Mouse (Mus musculus) spleen, postnatal 10 days (tissue): ENCODE results near the gene Kctd17.
A peak's percentile ranks its signal among the peaks of the same experiment; 100 is the strongest.

ENCODE experiments used
- DNase-seq, 2 experiments: peaks; one replicate each; pipeline ENCODE4 v3.0.0; 2021 to 2022; ENCODE audit warnings: low spot score in 2 of 2

Gene Kctd17

DNA sequence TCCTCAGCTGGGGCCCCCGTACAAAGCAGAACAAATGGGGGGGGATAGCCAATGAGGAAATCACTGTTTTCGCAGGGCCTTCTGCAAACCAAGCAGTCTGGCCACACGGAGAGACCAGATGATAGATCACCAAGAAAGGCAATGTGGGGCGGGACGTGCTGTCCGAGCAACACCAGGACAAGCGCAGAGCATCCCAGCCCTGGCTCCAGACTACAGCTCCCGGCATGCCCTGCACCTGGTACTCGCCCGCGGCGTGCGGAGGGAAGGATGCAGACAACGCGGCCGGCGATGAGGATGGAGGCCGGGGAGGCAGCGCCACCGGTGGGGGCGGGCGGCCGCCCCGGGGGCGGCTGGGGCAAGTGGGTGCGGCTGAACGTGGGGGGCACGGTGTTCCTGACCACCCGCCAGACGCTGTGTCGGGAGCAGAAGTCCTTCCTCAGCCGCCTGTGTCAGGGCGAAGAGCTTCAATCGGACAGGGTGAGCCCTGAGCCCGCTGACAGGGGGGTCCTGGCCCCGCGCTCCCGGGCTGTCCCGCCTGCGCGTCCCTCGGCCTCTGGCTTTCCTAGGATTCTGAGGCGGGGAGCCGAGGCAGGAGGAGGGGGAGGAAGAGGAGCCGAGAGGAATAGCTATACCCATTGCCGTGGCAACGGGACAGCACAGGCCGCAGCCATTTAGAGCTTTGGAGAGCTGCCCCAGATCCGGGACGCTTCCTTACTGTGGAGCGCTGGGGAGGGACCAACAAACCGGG lies at the start of gene Kctd17:
Gene Kctd17, plus strand, starts transcription at position 174 of the 748 bp plus-strand sequence.
- peak in 1 of 2 experiments; percentile 51 for DNase-seq

DNA sequence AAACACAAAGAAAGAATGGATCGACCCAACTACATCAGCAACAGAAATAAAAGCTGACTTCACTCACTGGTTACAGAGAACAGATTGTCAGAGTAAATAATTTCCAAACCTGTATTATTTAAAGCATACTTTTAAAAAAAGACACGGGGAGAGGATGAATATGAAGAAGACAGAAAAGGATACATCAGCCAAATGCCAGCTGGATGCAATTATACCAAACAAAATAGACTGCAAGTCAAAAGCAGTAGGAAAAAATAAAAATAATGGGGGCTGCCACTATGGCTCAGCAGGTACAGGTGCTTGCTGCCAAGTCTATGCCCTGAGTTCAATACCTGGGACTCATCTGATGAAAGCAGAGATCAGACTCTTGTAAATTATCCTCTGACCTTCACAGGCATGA lies 48.2 kb upstream of the Kctd17 start:
- DNase-seq, result no peak

DNA sequence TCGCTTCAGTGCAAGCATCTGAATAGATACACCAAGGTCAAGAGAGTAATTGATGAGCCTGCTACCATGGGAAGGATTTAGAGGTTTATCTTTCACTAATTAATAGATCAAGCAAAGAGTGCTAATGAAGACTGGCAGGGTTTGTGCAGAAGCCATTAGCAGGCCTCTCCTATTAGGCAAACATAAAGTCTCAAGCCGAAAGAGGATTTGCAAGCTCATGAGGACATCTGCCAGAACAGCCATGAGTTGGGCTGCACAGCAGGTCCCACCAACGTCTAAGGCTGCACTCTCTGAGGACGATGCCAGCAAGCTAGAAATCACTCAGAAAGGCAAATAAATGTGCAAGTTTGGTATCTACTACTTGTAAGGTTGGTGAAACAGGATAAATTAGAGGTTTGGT lies 47.6 kb upstream of the Kctd17 start:
- no peak for DNase-seq

DNA sequence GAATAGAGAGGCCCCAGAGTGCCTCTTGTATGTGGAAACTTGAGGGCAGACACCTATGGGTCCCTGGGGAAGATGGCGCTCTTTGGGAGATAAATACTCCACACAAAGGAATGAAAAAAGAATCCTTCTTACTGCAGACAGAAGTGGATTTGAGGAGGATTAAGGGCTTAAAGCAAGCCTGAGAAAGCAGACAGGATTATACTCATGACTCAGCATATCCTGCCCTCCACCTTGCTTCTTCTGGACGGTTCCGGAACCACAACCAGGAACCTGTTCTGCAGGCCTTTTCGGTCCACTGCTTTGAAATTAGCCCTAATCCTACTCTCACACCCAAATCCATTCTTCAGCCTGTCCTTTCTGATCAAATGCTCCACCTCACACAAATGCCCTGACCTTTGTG lies 46.2 kb upstream of the Kctd17 start:
- no peak for DNase-seq

DNA sequence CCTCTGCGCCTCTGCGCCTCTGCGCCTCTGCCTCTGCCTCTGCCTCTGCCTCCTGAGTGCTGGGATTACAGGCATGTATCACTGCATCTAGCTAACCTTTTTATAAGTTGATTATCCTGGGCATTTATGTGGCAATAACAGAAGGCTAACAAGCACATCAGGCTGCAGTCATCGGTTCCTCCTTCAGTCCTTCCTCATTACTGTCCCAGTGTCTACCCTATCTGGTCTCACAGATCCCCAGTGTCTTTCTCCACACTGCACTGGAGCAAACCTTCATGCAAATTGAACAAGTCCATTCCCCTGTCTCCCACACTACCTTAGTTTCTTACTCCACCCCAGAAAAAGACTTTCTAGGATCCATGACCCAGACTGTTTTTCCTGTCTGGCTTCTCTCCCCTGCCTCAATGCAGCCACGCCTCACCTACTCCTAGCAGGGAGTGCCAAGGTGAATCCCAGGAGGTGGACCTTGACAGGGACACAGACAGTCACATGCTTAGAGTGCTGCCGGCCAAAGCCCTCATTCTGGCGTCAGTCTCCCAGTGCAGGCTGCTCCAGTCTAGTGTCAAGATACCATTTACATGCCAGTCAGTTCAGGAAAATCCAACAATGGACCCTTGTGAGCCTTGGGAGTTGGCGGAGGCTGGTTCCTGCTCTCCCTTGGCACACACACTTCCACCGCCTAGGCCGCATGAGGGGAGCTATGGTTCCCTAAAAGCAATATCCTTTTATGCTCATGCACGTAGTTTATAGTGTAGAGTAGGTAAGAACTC lies 44.7 kb upstream of the Kctd17 start:
- DNase-seq, result no peak

DNA sequence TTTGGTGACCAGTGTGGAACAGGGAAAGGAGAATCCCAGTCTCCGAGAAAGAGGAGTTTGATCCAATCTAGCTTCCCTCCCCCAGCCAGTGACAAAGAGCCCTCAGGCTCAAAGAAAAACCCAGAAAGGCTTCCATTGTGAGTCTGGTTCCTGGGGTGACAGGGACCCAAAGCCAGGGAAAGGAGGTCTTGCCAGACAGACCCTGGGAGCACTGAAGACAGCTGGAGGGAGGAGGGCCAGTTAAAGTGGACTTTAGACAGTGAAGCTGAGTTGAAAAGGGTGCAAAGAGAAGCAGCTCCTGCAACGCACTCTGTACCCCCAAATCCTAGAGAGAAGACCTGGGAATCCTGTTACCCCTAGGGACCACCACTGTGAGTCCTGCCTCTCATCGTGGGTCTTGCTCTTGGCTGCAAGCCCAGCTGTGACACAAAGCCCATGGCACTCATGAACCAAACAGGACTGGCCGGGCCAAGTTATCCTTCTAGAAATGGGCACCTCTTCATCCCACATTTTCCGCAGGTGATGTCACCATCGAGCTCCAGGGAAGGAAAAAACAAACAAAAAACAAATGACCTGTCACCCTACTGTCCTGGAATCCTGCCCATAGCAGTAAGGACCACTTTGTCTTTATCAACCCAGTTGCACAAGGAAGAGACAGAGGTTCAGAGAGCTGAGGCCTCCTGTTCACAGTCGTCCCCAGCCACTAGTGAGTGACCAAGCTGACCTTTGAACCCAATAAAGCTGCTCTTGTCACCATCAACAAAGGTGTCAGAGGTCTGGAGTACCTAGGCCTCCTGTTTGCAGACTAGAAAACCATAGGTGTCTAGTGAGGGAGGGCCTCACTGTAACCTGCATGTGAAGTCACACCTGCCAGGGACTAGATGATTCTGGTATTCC lies 43.9 kb upstream of the Kctd17 start:
- DNase-seq, result no peak

DNA sequence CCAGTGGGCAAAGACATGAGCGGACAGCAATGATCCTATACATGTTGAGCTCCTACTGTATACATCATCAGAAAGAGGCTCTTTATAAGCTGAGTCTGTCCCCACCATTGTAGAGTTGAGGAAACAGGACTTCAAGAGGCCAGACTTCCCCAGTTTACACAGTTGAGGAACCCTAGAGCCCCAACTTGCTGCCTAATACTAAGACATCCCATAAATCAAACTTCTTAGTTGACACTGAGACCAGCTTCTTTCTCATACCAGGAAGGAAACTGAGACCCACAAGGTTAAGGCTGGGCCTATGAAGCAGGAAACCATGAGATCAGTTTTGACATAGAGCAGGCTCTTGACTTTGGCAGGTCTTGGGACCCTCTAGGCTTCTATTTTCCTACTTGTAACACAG lies 42.8 kb upstream of the Kctd17 start:
- DNase-seq, result no peak

DNA sequence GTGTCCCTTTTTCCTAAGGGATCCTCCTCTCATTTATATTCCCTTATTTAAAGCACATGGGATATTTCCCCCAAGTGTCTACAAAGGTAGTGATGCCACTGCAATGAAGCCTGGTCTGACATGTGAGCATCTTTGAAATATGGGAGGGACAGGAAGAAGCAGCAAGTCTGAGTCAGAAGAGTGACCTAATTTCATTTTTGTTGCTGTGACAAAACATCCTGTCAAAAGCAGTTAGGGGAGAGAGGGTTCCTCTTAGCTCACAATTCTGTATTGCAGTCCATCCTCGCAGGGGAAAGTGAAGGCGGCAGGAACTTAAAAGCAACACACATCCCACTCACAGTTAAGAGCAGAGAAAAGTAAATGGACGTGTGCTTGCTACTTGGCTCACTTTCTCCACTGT lies 37.5 kb upstream of the Kctd17 start:
- no peak for DNase-seq

DNA sequence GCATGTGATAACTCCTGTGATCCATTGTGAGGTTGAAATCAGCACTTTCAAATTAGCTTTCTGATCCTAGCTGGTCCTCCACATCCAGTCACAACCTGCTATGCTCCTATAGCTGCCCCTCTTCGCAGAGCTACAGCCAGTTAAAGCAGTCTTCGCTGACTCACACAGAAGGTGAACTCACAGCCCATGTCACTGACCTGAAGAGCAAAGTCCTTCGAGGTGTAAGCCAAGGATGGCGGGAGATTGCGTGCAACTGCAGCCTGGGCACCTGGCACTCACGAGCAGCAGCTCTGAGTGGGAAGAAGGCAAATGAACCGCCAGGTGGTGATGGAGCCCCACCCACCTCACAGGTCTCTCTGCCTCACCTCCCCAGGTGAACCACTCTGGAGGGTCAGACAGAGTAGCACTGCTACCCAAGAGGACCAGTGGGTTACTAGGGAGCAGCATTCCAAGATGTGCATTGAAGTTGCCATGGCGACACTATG lies 32.8 kb upstream of the Kctd17 start, which contains the start of gene Tex33:
Gene Tex33, minus strand, starts transcription at position 435 of the 485 bp plus-strand sequence.
- DNase-seq, result no peak

DNA sequence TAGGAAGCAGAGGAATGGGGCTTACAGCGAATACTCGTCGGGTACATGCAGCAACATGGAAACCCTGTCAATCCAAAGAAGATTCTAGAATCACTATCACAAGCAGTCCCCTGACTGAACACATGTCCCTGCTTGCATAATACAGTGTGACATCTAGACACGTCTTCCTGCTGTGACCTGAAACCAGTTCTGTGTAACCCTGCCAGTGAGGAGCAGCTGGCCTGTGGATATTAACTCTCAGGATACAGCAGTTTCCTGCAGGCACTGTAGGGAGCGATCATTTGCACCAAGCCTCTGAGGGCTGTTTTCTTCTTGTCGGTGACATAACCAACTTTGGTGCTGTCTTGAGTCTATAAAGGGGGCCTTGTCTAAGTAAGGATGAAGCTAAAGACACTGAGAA lies 27.0 kb upstream of the Kctd17 start:
- no peak for DNase-seq

DNA sequence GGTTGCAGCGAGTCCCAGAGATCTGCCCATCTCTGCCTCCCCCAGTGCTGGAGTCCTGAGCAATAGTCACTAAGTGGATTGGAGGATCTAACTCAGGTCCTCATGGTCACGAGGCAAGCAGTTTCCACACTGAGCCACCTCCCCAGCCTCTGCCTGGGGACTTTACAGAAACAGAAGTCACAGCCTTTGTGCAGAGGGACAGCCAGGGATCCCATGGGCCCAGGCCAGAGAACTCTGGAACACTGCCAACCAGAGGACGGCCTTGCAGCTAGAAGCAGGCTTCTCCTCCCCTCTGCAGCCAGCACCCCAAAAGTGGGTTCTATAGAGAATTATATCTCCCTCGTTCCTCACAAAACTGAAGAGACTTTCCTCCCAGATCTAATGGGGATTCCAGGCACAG lies 26.4 kb upstream of the Kctd17 start:
- DNase-seq, result peak; percentile 24 to 50

DNA sequence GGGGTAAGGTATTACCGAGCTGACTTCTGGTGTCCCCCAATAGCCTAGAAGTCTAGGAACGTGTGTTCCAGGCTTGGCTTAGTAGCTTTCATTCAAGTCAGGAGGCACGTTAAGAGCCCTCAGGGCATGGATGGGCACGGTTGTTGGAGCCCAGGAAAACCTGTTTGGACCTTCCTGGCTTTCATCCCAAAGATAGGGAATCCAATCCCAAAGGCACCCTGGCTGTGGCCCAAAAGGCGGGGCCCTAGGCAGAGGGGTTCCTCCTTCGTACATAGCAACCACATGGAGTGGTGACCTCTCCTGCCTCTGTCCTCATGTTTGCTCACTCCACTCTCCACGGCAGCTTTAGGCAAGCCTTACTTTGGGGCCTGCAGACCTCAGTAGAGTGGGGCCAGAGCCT lies 25.9 kb upstream of the Kctd17 start:
- DNase-seq, result no peak

DNA sequence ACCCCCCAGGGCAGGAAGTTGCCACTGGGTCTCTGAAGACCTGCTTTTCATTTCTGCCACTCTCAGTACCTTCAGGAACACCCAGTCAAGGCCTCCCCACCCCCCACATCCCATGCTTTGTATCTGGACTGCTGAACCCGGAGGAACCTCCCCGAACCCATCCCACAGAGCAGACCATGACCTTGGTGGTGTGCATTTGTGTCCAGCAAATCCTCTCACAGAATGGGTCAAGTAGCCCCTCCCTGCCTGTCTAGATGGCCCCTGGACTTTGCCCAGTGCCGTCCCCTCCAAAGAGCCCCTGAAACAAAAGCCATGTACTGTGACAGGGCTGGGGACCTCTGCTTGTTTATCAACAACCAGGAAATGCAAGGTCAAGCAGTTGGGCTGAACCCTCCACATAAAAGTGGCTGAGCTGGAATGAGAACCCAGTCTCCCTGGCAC lies 25.0 kb upstream of the Kctd17 start:
- peak; percentile 18 to 43 for DNase-seq

DNA sequence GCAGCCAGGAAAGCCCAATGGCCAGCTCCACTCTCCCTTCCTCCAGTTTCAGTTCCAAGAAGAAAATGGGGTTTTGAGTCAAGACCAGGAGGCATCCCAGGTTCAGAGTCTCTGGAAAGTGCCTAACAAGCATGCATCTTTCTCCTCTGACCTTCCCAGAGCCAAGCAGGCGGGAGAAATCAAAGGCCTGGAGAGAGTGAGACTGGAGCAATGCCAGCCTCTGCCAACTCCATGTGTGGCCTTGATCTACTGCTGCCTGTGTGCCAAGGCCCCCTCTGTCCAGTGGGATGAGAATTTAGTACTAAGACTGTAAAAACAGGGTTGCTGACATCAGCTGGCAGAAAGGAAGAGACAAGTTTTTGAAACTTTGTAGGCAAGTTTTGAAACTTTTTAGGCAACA lies 24.5 kb upstream of the Kctd17 start:
- DNase-seq, result peak; percentile 19 to 32

DNA sequence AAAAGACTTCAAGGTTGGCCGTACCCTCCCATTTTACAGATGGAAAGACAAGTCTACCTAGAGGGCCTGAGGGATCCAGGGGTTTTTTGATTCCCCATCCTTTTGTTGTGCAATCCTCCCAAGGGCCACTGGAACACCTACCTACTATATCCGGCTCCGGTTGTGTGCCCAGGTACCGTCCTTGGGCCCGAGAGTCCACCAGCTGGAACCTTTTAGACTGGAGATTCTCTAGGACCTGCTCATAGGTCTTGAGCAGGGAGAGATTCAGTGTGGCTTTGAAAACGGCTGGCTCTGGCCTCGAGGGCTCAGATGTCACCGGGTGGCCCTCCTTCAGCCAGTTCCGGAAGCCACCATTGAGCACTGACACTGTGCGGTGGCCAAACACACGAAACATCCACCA lies 23.3 kb upstream of the Kctd17 start:
- DNase-seq, result peak in 1 of 2 experiments; percentile 29

DNA sequence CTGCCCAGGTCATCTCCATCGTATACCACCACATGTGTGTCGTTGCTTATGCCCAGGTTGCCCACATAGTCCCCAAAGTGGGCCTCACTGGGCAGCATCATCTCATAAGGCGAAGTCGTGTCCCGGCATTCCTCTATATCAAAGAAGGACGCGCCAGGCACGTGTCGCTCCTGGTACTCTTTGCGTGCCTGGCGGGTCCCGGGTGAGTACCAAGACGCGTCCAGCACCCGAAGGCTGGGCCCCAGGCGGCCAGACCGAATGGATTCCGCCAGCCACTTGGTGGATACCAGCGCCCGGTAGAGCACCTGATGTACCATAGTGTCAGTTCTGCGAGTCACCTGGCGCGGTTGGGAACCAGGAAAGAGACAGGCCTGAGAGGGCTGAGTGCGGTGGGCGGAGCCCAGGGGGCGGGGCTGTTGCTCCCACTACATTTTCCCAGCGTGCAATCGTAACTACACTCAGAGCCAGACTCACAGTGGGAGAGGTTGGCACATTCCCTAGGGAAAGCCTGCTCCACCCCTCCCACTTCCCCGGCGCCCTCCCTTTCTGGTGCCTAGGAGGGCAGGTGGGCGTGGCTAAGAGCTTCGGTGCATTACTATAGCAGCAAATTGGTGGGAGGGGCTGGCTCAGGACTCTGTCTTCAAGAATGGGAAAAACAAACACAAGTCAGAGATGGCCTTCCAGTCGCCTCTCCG lies 22.7 kb upstream of the Kctd17 start, which contains the start of gene Tst:
Gene Tst, minus strand, starts transcription at position 391 of the 695 bp plus-strand sequence.
- DNase-seq, result peak; percentile 84 to 85

DNA sequence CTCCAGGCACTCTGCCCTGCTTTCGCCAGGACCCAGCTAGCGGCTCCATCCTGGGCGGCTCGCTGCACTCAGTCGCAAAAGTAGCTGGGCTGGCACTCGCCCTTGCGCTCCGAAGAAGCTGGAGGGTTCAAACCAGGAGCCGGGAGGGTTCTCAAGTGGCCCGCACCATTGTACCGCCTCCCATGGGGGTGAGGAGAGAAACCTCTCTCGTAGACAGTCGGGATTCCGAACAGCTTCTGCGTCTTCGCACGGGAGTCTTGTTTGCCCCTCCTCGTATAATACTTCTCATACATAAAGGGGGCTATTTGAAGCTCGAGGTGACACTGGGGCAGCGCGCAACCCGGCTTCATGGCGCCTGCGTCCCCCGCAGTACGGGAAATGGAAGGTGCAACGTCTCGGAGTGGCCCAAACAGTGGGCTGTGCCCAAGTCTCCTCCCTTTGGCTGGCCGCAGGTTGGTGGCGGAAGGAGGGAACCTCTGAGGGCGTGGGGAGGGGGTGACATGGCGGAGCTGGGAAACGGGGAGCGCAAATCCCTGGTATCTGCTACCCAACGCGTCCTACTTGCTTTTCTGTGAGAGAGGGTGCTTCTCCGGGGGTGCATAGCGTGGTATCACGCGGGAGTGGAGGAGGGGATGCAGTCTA lies 21.9 kb upstream of the Kctd17 start, which contains the start of gene Mpst:
Gene Mpst, plus strand, starts transcription at position 124 of the 642 bp plus-strand sequence.
- peak; percentile 91 to 96 for DNase-seq

DNA sequence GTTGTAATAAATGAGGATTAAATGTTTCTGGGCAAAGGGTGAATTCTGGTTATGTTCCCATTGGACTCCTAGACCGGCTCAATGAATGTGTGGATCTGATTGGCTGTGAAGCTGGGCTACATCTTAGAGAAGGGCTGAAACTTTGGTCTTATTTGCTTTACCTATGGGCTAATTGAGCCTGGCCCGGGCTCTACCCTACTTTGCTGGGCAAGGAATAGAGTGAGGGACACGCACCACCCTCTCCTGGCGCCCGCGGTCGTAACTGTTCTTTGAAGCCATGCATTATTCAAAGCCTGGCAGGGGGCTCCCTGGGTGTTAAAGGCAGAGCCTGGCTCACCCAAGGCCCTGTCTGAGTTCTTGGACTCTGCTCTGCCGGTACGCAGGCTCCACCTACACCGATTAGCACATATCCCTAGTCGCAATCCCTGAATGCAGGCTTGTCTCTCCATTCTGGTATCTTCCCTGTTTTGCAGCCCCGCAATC lies 18.8 kb upstream of the Kctd17 start:
- no peak for DNase-seq

DNA sequence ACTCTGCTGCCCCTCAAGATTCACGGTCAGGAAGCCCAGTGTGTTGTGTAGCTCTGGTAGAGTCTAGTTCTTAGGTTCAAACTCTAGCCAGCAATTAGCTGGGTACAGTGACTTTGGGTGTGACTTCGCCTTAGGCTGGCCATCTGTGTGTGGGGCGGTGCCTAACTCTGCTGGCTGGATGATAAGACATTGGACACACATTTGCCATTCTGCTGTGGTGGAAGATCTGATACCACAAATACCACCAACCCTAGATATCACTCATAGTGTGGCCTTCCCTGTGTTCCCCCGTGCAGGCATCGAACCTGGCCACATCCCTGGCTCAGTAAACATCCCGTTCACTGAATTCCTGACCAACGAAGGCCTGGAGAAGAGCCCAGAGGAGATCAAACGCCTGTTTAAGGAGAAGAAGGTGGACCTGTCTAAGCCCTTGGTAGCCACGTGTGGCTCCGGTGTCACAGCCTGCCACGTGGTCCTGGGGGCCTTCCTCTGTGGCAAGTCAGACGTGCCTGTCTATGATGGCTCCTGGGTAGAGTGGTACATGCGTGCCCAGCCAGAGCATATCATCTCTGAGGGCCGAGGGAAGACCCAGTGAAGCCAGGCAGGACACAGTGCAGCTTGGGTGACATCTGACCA lies 15.2 kb upstream of the Kctd17 start:
- peak; percentile 56 to 76 for DNase-seq

DNA sequence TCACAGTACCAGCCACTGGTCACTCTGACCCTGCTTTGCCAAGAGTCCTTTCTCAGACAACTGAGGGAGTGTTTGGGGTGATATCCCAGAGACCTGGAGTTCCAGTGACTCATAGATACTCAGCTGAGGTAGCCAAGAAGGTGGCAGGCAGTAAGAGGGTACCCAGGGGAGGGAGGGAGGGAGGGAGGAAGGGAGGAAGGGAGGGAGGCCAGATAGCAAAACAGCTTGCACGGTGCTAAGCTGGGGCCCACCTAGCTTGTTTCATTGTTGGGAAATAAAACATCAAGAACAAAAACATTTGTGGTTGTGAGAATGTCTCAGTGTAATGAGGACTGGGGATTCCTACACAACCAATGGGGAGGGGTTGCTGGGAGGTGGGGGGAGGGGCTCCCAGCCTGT lies 14.6 kb upstream of the Kctd17 start:
- no peak for DNase-seq
